Mouse (Mus musculus) adrenal gland, postnatal 25 days (tissue): ENCODE measurements around the gene Ccdc146. TPM values are rescaled to one million over a fixed set of nuclear protein-coding genes. Genes with fewer than 3 reads are reported as not detected.
A peak's percentile ranks its signal among the peaks of the same experiment; 100 is the strongest.

Experiments
- DNase-seq: peaks from one replicate; pipeline ENCODE4 v3.0.0; 2021; ENCODE audit warnings: mixed read lengths
- total RNA-seq: library from RNA; stranded (reverse); gene quantifications from 2 replicates; pipeline ENCODE4 v1.2.3, GENCODE M21; 2021

The Ccdc146 gene
- total RNA-seq, 1 experiment from 2014 or later = 0.36 TPM

DNA sequence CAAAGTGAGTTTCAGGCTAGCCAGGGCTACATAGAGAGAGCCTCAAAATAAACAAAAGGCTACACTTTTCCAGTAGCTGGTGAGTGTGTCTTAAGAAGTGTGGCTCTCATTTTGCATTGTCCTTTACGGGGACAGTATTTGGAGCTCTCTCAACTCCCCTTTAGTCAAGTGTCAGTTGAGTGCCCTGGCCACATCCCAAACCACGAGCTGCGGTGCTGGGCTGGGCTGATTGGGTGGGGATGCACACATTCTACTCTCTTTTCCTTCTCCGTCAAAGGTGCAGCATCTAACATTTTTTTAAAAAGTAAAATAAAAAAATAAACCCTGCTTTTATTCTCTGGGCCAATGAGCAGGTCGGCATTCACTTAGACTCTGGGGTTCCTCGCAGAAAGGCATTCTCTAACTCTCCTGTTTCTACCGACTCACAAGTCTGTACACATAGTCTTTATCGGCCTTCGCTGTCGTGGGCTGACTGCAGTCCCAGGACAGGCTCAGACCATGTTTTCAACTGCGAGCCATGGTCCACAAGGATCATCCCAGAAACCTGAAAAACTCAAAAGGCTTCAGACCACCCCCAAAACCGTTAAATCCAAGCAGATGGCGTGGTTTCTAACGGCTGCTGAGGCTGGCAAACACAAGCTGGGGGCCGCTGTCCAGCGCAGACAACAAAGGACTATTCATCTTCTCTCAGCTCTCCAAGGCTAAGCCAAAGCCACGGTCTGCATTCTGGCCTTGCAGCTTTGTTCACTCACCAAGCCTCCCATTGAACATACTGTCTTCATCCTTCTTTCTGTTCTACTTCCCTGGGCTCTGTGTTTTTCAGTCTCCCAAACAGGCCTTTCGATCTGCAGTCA is 161.0 kb downstream of the Ccdc146 start:
- peak; percentile 35 for DNase-seq

DNA sequence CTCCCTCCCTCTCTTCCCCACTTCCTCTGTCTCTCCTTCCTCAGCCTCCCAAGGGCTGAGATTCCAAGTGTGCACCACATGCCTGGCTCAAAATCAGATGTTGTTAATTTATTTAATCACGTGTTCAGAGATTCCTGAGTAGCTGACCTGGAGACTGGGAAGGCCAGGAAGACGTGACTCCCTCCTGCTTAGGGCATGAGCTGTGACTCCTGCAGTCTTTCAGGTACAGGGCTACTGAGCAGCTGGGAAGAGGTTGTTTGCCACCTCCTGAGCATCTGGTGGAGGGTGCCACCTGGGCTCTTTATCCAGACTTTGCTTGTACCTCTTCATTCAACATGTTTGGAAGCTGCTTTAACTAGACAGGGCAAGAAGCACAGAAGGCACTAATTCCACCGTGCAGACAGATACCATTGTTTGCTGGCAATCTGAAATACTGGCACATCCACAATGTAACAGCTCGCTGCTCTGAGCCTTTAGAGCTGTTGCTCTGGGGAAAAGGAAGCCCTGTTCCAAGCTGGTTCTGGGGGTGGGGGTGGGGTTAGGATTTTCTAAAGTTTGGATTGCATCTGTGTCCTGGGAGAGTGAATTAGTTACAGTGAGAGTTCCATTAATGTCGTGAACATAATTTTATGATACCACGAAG is 163.2 kb downstream of the Ccdc146 start:
- no peak for DNase-seq

- DNase-seq = no peak
These were observed 163.7 kb downstream of the Ccdc146 start for GRCm38 (mm10) chr5:21260746-21261145.

DNA sequence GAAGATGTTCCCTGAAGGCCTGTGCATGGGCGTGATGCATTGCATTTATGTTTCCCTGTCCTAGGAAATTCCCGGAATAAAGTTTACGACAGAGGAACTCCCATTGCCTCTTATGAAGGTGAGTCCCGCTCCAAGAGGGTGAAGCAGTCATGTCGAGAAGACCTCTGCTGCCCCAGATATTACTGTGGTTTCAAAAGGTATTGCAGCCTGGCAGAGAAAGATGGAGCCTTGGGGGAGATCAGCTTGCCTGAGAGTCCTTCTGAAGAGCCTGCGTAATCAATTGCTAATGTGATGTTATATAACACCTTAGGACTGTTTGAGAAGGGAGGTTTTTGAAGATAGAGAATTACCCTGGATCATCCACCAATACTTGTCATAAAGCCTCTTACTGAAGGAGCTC is 166.7 kb downstream of the Ccdc146 start:
- no peak for DNase-seq

- DNase-seq = no peak
These were observed 167.4 kb downstream of the Ccdc146 start for GRCm38 (mm10) chr5:21257126-21257525.

DNA sequence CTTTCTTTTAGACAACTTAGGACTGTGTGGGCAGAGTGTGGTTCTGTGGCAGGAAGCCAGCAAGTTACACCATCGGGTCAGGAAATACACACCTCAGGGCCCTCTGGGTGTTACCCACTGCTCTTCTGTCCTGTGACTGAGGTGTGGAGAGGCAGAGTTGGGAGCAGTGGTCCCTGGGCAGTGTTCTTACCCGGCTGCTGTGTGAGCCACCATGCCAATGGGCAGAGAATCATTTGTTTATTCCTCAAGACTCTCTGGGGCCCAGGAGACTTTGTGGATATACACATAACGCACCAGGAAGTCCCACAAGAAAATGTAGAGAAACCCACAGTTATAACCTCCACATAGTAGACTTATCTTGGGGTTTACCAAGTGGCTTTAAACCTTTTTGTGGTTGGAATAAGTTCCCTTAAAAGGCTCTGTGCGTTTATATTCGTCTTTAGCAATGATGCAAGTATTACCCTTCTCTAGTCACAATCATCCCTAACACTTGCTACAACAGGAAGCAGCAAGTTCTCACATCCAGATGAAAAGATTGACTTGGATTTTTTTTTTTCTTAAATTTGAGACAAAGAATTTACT is 168.8 kb downstream of the Ccdc146 start:
- DNase-seq = no peak

DNA sequence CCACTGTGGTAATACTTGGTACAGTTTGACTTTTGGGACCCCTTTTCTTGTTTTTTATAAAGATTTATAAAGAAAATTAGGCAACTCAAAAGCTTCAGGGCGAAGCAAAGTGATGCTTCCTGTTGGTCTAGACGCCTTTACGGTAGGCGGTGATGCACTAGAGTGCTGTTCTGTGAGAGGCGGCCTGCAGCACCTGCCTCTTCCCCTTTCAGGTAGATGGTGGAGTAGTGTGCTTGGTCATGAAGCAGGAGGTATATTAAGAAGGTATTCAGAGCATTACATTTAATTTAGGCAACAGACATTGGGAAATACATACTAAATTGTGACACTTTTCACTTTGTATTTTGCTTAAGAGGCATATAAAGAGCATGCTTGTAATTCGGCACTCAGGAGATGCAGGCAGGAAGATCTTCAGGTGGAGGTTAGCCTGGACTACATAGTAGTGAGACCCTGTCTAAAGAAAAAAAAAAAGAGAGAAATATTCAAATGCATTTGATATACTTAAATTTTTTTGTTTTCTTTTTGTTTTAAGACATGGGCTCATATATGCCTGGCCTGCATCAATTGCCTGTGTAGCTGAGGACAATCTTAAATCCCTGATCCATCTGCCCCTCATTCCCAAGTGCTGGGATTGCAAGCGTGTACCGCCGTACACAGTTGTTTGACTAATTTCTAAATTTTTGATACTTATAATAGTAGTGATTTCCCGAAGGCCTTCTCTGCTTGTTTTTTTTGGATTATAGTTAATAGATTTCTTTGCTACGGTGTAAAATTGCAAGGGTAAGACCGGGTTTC is 169.5 kb downstream of the Ccdc146 start:
- DNase-seq = no peak

DNA sequence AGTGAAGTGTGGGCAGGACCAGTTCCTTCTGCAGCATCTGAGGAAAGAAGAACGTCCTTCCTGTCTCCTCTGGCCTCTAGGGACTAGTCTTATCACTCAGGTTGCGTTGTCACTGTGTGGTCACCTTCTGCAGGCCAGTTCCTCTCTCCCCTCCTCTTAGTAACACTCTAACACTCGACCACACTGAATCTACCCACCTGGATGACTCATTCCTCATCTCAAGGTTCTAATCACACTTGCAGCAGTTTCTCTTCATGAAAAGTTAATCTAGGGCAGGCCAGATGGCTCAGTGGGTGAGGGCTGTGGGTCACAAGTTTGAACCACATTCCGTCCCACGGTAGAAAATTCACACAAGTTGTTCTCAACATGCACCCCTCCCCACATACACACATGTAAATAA is 175.6 kb downstream of the Ccdc146 start:
- no peak for DNase-seq

DNA sequence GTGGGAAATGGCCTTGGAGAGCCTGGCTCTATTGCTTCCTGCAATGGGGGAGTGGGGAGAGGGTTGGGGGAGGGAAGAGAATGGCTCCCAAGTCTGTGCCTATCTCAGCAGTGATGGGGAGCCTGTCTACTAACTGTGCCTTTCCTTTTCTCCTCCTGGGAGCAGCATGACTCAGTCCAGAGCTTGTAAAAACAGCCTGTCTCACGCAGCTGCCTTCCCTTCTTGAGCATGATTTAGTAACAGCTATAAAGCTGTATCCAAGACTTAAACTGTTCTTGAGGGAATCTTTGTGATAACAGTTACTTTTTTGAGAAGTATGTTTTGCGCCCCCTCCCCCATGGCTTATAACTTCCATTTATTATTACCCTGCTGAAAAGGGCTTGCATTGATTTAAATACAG is 176.6 kb downstream of the Ccdc146 start:
- DNase-seq = no peak

DNA sequence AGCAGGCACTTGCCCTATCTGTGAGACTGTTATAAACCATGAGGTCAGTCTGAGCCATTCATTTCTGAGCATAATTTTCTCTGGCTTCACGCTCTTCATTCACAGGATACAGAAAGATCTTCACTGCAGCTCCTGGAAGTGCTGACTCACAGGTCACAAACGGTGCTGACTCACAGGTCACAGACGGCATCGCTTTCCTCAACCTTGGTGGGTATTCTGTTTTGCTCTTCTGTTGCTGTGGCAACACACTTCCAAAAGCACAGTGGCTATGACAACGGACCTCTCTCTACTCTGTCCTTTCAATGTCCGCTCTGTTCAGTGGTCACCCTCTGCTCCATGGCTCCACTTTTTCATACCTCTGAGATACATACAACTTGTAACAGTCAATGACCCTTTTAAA is 177.7 kb downstream of the Ccdc146 start:
- peak; percentile 42 for DNase-seq

DNA sequence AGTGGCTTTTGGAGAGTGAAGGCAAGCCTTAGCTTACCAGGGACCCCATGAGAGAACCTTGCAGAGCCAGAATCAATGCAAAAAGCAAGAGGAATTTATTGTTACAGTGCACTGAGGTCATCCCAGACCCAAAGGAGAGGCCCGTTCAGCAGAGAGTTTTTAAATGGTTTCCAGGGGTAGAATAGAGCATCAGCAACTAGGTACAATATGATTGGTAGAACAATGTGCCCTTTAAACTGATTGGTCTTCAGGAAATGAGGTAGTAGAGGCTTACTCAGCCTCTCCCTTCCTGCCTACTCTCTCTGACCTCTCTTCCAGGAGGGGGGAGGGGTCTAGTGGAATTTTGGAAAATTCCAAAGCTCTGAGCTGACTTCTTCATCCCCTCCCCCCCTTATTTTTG is 179.2 kb downstream of the Ccdc146 start:
- no peak for DNase-seq

- no peak for DNase-seq
These were observed 179.9 kb downstream of the Ccdc146 start for GRCm38 (mm10) chr5:21244575-21244974.

Other genes starting within 250 kb of the Ccdc146 start
- 3.6 and 6.7 TPM in 2 replicates for gene Gsap, start 238.4 kb downstream of the Ccdc146 start, total RNA-seq
- gene Fgl2, start 52.0 kb downstream of the Ccdc146 start, total RNA-seq = 2.5 and 2.8 TPM in 2 replicates
- gene Fam185a, start 281 bp upstream of the Ccdc146 start, total RNA-seq = 10.4 and 13.7 TPM in 2 replicates
- gene Lrrc17, start 118.9 kb upstream of the Ccdc146 start, total RNA-seq = 0.57 and 1.1 TPM in 2 replicates
- not detected in 2 replicates for gene Fbxl13, start 221.0 kb upstream of the Ccdc146 start, total RNA-seq
- gene Armc10, start 221.1 kb upstream of the Ccdc146 start, total RNA-seq = 25.9 and 33.4 TPM in 2 replicates